ENCODE assay signal across 9 mouse cellular contexts in genomic region chr4:143349484-143349906, GRCm38 (mm10). TPM values are rescaled to one million over a fixed set of nuclear protein-coding genes. Genes with fewer than 3 reads are reported as not detected.
A peak's percentile ranks its signal among the peaks of the same experiment; 100 is the strongest.
DNase-seq lines count a peak whose midpoint lies in the region; ATAC-seq and TF ChIP-seq lines count a peak whose summit lies in the region.
"Had no signal": no experiment of that assay in that cellular context is flagged by ENCODE, and none has a peak within 500 bp of the region (broad histone marks: within the 10 kb centered on the region; RNA-seq: fewer than 3 reads in every experiment).

Gene Lrrc38, plus strand, starts transcription at chr4:143349757.

- no peak for DNase-seq in lung, postnatal 0 days (ENCODE audit: low spot score)
- DNase-seq in lung, postnatal 36 days: no peak
- peak; percentile 68 for DNase-seq in cerebellum, adult 9-10 months
- DNase-seq in gastrocnemius, adult 2 months: peak; percentile 92
- DNase-seq in kidney, postnatal 0 days (ENCODE audit: low spot score): no peak
- DNase-seq in urinary bladder, postnatal 14 days (ENCODE audit: low spot score): no peak

- no peaks in the 10 kb centered on the region for H3K4me1 ChIP-seq in lung, postnatal 0 days (ENCODE audit: insufficient read depth, low read depth, low read length)
- H3K4me1 ChIP-seq in kidney, postnatal 0 days (replicated peaks; ENCODE audit: insufficient read depth, low read length): 0 out of 2 replicates have a peak, but pooled peaks cover 9% of the 10 kb centered on the region
- H3K4me1 ChIP-seq in neural tube, embryonic 13.5 days (replicated peaks): peaks cover 20% of the 10 kb centered on the region

- no peaks in the 10 kb centered on the region for H3K36me3 ChIP-seq in lung, postnatal 0 days (ENCODE audit: insufficient read depth, low read length)
- H3K36me3 ChIP-seq in kidney, postnatal 0 days (ENCODE audit: insufficient read depth, low read length): no peaks in the 10 kb centered on the region
- no peaks in the 10 kb centered on the region for H3K36me3 ChIP-seq in neural tube, embryonic 13.5 days

- no peaks in the 10 kb centered on the region for H3K9me3 ChIP-seq in lung, postnatal 0 days (ENCODE audit: low read length)
- H3K9me3 ChIP-seq in kidney, postnatal 0 days (replicated peaks; ENCODE audit: low read length): no peaks in the 10 kb centered on the region
- no peaks in the 10 kb centered on the region for H3K9me3 ChIP-seq in neural tube, embryonic 13.5 days

- TF ChIP-seq CTCF in lung, postnatal 0 days (IDR thresholded peaks at IDR 0.05): no peak
- no peak for TF ChIP-seq CTCF in gastrocnemius, adult 2 months (IDR thresholded peaks at IDR 0.05)
- no peak for TF ChIP-seq CTCF in kidney, postnatal 0 days (IDR thresholded peaks at IDR 0.05; ENCODE audit: low read depth)

- peaks cover 26% of the 10 kb centered on the region for H3K27me3 ChIP-seq in lung, postnatal 0 days (replicated peaks; ENCODE audit: insufficient read depth, low read length)
- peaks cover 28% of the 10 kb centered on the region for H3K27me3 ChIP-seq in kidney, postnatal 0 days (ENCODE audit: insufficient read depth, low read length)
- peaks cover 56% of the 10 kb centered on the region for H3K27me3 ChIP-seq in neural tube, embryonic 13.5 days

- no peak within 1 kb of the TSS for H3K27ac ChIP-seq in lung, postnatal 0 days (ENCODE audit: low read length)
- H3K27ac ChIP-seq in gastrocnemius, adult 2 months: peak within 1 kb of the TSS; percentile 96
- no peak within 1 kb of the TSS for H3K27ac ChIP-seq in kidney, postnatal 0 days
- no peak within 1 kb of the TSS for H3K27ac ChIP-seq in neural tube, embryonic 13.5 days (replicated peaks)

- TF ChIP-seq EP300 in lung, postnatal 0 days (IDR thresholded peaks at IDR 0.05): no peak

- no peak within 1 kb of the TSS for H3K9ac ChIP-seq in lung, postnatal 0 days (replicated peaks; ENCODE audit: low read depth)
- peak within 1 kb of the TSS; percentile 31; the same call in 1 of the 2 replicates for H3K9ac ChIP-seq in kidney, postnatal 0 days (ENCODE audit: low read depth, low read length)
- H3K9ac ChIP-seq in neural tube, embryonic 13.5 days: peak within 1 kb of the TSS; percentile 71

- ATAC-seq in lung, postnatal 0 days: no peak
- ATAC-seq in kidney, postnatal 0 days (replicated peaks; ENCODE audit: low FRiP score, low read depth): 0 out of 2 replicates have a peak, but pooled peaks have one; percentile 25
- peak; percentile 54 for ATAC-seq in neural tube, embryonic 13.5 days (ENCODE audit: low read depth)
- ATAC-seq in megakaryocyte, adult 5-6 weeks (ENCODE audit: poor library complexity, severe bottlenecking): no peak

- H3K4me3 ChIP-seq in lung, postnatal 0 days (ENCODE audit: low read depth, low read length): peak within 1 kb of the TSS; percentile 30
- peak within 1 kb of the TSS; percentile 74 for H3K4me3 ChIP-seq in gastrocnemius, adult 2 months
- peak within 1 kb of the TSS; percentile 44 for H3K4me3 ChIP-seq in kidney, postnatal 0 days (replicated peaks; ENCODE audit: low read depth, low read length)
- H3K4me3 ChIP-seq in neural tube, embryonic 13.5 days: peak within 1 kb of the TSS; percentile 57

- intact Hi-C loops in gastrocnemius, adult 2 months (cut with DNase I): loop anchor here (2.0 kb wide), 1 partner anchor 19 kb away; no protein-coding TSS in a partner anchor

- WGBS in lung, postnatal 0 days: under 1% methylated on average over 15 of the region's 19 CpGs
- 1% methylated on average over 19 of the region's 19 CpGs for WGBS in kidney, postnatal 0 days
- WGBS in neural tube, embryonic 13.5 days: 1% methylated on average over 19 of the region's 19 CpGs

- peak within 1 kb of the TSS; percentile 56 for H3K4me2 ChIP-seq in lung, postnatal 0 days (replicated peaks; ENCODE audit: low read depth, low read length)
- peak within 1 kb of the TSS; percentile 85 for H3K4me2 ChIP-seq in kidney, postnatal 0 days (ENCODE audit: low read length)
- H3K4me2 ChIP-seq in neural tube, embryonic 13.5 days: peak within 1 kb of the TSS; percentile 98

RNA-seq across cellular contexts. Expression of gene Lrrc38, which starts in this region (rescaled TPM):
- not detected in 2 replicates for polyA plus RNA-seq in lung, postnatal 0 days (2015; fragmentation: Nextera tagmentation; extraction: Ambion mirVana)
- total RNA-seq in gastrocnemius, adult 2 months (2021): 10 to 100 TPM; 27.1 to 39.4 TPM
- polyA plus RNA-seq in kidney, postnatal 0 days (2015; fragmentation: Nextera tagmentation; extraction: Ambion mirVana): 0.09 and 0.15 TPM in 2 replicates
- polyA plus RNA-seq in neural tube, embryonic 13.5 days (2015; fragmentation: Nextera tagmentation; extraction: Ambion mirVana): 0.27 and 0.33 TPM in 2 replicates
- not detected in 2 replicates for total RNA-seq in megakaryocyte, adult 5-6 weeks (2015)
- total RNA-seq in megakaryocyte, adult 5-6 weeks (2017): not detected in 2 replicates
- total RNA-seq: liver, adult 2 months had no signal
- polyA plus RNA-seq: liver, adult 2 months had no signal

Comparison
In these comparisons a context has a peak if more than half of its experiments do, and no peak if none do; other contexts are left out.
1. RNA of gene Lrrc38 (total RNA-seq): 27.1 to 39.4 TPM in gastrocnemius, adult 2 months; not detected in megakaryocyte, adult 5-6 weeks; every median in the first group is over 10 times any median in the second.
2. Peak in ATAC-seq, H3K4me3 ChIP-seq, H3K9ac ChIP-seq and H3K4me2 ChIP-seq in kidney, postnatal 0 days; RNA of the gene not detected or under 1 TPM.
3. Peak in ATAC-seq, H3K4me3 ChIP-seq, H3K9ac ChIP-seq and H3K4me2 ChIP-seq in neural tube, embryonic 13.5 days; RNA of the gene not detected or under 1 TPM.
4. DNase-seq: peak in cerebellum, adult 9-10 months (single experiment) and gastrocnemius, adult 2 months (single experiment); none in lung, postnatal 0 days (single experiment), lung, postnatal 36 days (single experiment), kidney, postnatal 0 days (single experiment) and urinary bladder, postnatal 14 days (single experiment).
5. Peak in every context shown above with its lines, with median percentiles within 50 percentile points of each other: H3K4me2 ChIP-seq and H3K4me3 ChIP-seq.